Mouse (Mus musculus) cerebral cortex, adult 2 months (tissue): ENCODE measurements around the gene Rnf216.

Experiments
- WGBS: fragments of 180-500 bp; shearing (Covaris S2); methylation state at CpG from one replicate; pipeline ENCODE4 v1.1.7; 2018; 5-methylcytosine and 5-hydroxymethylcytosine counted together

The Rnf216 gene

GRCm38 (mm10) chr5:143052677-143053076 lies 60.1 kb downstream of the Rnf216 start:
- 93% methylated on average over 2 of the region's 2 CpGs for WGBS

DNA sequence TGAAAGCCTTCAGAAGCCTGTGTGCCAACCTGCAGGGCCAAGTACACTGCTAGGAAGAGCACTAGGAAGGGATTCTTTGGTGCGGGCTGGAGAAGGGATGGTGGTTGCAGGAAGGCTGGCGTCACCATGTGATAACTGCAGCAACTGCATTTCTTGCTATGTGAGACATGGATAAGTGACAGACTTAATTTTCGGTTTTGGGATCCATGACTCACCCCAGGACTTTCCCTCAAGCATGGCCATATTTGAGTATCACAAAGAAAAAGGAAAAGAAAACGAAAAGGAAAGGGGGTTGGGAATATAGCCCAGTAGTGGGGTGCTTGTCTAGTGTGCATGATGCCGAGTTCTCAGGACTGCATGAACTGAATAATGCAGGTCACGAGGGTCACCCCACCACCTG lies 60.9 kb downstream of the Rnf216 start:
- 77% methylated on average over 6 of the region's 6 CpGs for WGBS

DNA sequence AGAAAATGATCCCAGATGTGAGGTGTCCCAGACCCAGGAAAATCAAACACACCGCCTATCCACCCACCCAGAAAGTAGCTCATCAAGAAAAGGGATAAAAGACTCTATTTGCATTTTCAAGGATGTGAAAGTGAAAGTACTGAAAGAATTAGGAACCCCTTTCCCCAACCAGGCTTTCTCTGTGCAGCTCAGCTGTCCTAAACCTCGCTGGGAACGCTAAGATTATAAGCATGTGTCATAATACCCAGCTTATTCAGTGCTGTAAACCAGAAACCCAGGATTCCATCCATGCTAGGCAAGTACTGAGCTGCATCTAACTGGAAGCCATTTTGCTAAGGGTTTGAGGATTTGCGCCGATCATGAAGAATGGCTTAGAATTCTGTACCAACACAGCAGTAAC lies 62.5 kb downstream of the Rnf216 start:
- whole genome bisulfite sequencing = 51% methylated on average over 5 of the region's 5 CpGs

- 42% methylated on average over 4 of the region's 4 CpGs for WGBS
Measured at GRCm38 (mm10) chr5:143049746-143050145, 63.0 kb downstream of the Rnf216 start.

DNA sequence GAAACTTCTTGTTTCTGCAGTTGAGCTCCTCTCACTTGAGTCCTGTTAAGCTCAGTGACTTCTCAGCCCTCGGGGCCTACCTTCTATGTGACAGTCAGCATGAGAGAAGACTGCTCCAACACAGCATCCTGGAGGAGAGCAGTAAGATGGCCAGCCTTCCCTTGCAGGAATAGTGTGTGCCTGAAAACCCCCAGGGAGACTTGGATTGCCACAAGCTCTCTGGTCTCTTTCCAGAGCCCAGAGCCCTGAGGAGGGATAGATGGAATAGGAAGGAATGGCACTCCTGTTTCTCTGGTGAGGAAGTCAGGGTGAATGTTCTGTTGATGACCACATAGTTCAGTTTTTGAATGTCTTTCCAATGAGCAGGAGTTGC lies 63.8 kb downstream of the Rnf216 start:
- 73% methylated on average over 1 of the region's 1 CpGs for WGBS

- 100% methylated on average over 1 of the region's 1 CpGs for WGBS
Measured at GRCm38 (mm10) chr5:143047586-143047985, 65.2 kb downstream of the Rnf216 start.

DNA sequence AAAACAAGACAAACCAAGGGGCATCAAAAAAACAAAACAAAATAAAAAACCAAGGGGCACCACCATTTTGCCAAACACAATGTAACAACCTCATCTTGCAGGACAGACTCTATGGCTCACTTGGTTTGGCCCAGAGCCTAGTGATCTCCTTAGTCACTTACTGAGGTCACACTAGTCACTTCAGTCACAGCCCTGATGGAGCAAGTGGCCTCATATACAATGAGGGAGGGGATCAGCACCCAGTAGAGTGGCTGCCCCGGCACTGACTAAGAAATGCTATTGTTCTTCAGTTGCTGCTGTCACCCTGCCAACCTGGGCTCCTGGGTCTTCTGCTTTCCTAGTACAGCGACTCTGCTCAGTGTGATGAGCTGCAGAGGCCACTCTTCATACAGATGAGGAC lies 68.9 kb downstream of the Rnf216 start:
- 39% methylated on average over 2 of the region's 2 CpGs for WGBS

- WGBS = 77% methylated on average over 2 of the region's 2 CpGs
Measured at GRCm38 (mm10) chr5:143043285-143043684, 69.5 kb downstream of the Rnf216 start.

DNA sequence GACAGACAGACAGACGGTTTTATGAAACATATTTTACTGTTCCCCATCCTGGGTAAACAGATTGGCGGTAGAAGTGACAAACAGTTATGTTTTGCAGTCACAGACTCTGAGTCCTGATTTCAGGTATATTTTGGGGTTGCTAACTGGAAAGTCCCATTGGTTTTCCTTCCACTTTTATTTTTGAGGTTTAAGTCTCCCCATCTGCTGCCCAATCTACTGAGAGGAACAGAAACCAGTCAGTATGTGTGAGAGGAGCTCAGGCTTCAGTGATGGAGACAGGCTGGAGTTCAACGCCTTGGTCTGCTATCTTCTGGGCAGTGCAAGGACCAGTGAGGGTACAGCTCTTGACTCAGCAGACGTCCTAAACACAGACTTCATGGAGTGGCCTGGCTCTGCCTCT lies 74.0 kb downstream of the Rnf216 start:
- 77% methylated on average over 4 of the region's 4 CpGs for WGBS

- 21% methylated on average over 1 of the region's 1 CpGs for WGBS
Measured at GRCm38 (mm10) chr5:143037201-143037600, 75.6 kb downstream of the Rnf216 start.

GRCm38 (mm10) chr5:143036052-143036451 lies 76.7 kb downstream of the Rnf216 start:
- WGBS = 89% methylated on average over 1 of the region's 1 CpGs

- WGBS = 72% methylated on average over 4 of the region's 4 CpGs
Measured at GRCm38 (mm10) chr5:143035271-143035670, 77.5 kb downstream of the Rnf216 start.

GRCm38 (mm10) chr5:143034108-143034507 lies 78.7 kb downstream of the Rnf216 start:
- 93% methylated on average over 3 of the region's 3 CpGs for WGBS

DNA sequence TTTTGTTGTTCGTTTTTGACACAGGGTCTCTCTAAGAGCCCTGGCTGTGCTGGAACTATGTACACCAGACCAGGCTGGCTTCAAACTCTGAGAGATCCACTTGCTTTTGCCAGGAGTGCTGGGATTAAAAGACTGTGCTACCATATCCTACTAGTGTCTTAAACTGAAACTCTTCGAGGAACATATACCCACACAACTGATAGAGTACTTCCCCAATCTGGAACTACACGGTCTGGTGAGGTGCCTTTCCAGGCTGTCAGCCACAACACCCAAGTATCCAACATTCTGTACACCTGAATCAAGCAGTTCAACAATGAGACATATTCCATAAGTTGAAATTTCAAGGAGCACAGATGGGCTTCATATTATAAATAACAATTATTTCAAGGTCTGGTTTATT lies 79.5 kb downstream of the Rnf216 start:
- 77% methylated on average over 3 of the region's 3 CpGs for WGBS

GRCm38 (mm10) chr5:143032639-143033146 lies 80.1 kb downstream of the Rnf216 start:
- 58% methylated on average over 2 of the region's 2 CpGs for WGBS

- WGBS = 65% methylated on average over 7 of the region's 7 CpGs
Measured at GRCm38 (mm10) chr5:143031681-143032080, 81.1 kb downstream of the Rnf216 start.

DNA sequence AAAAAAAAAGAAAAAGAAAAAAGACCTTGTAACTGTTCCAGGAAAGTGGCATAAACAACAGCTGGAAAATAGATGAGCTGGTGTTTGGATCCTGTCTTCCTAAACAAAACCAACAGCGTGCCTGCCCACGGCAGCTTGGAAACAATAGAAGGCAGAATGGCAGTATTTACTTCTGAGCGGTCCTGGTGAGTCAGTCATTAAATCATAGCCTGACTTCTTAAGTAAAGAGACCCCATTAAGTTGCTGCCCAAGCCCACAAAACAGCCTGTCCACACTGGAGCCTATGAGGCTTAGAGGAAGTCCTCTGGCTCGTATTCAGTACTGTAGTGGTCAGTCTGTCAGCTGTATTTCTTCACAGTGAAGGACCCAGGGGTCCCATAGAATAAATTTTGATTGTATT lies 81.6 kb downstream of the Rnf216 start:
- 63% methylated on average over 4 of the region's 4 CpGs for whole genome bisulfite sequencing

DNA sequence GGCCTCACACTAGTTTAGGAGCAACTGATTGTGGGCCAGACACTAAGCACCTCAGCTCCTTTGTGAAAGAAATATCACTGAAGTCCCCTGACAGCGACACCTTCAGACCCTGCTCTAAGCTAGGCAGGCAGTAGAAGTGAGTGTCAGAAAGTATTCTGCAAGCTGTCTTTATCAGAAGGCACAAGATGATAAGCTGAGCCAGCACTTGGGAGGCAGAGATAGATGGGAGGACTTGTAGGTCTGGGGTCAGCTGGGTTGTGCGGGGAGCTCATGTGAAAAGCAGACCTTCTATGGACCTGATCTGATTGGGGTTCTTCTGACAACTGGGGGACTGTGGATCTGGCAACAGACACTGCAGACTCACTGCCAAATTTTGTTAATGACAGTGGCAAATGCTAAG lies 88.9 kb downstream of the Rnf216 start:
- WGBS = 83% methylated on average over 2 of the region's 2 CpGs

- 89% methylated on average over 1 of the region's 1 CpGs for WGBS
Measured at GRCm38 (mm10) chr5:143022956-143023355, 89.8 kb downstream of the Rnf216 start.

DNA sequence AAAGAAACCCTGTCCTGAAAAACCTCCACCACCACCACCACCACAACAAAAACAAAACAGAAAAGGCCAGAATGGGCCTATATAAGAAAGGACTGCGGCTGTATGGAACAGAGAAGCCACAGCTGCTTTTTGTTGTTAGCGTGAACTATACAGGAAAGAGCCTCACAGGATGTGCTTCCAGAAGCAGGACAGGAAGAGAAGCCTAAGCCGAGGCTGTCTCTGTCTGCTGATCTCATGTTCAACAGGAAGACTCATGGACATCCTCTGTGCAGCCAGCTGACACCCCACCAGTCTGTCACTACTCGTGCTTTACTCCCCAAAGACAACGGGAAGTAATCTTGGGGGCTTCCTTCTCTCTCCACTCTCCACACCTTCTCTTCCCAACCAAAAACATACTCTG lies 95.4 kb downstream of the Rnf216 start:
- 68% methylated on average over 5 of the region's 5 CpGs for WGBS

GRCm38 (mm10) chr5:143009383-143009782 lies 103.4 kb downstream of the Rnf216 start:
- WGBS = 61% methylated on average over 11 of the region's 11 CpGs

DNA sequence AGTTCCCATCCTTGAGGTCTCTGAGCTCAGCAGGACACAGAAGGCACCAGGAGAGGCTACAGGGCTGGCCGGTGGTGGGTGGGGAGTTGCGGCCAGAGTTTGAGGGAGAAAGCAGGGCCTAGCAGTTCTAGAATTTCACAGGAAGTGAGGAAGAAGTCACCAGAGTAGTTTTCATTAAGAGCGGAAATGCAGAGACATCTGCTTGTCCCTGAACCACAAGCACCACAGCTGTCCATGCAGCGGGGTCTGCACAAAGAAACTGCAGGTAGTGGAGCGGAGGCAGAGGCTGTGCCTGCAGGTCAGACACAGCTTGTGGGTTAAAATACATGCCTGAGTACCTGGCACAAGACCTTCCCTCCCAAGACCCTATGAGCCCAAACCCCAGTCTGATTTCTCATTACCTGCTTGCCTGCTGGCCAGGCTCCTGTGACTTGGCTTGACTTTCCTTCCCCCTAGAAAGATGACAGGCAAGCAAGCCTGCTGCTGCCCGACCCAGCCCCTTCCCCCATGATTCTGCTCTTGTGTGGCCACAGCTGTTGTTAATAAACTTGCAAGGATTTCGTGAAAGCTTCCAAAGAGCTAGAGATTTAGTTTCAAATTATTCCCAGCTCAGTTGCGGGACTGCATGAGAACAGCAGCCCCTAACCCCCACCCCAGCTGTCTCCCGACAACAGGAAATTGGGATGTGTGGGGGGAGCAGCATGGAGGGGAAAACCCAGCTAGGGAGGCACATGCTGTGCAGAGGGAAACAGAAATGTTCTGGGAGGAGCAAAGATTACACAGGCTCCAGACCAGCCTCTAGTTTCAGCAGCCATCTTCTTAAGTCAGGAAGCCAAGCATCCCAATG lies 111.9 kb downstream of the Rnf216 start:
- WGBS = 48% methylated on average over 9 of the region's 9 CpGs

DNA sequence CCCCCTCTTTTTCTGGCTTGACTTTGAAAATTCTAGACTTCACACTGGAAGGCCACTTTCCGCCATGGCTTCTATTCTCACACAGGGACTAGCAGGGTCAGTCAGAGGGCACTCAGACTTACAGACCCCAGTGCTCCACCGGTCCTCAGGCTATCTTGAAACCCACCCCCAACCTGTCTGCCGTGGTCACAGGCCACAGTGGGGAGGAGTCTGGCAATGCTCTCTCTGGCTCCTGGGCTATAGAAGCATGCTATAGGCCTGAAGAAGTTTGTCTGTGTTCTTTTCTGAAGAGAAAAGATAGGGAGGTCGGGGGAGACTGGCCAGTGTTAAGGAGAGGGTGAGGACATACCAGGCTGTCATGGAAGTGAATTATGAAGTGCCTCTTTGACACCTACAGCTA lies 112.7 kb downstream of the Rnf216 start:
- 76% methylated on average over 4 of the region's 4 CpGs for WGBS

DNA sequence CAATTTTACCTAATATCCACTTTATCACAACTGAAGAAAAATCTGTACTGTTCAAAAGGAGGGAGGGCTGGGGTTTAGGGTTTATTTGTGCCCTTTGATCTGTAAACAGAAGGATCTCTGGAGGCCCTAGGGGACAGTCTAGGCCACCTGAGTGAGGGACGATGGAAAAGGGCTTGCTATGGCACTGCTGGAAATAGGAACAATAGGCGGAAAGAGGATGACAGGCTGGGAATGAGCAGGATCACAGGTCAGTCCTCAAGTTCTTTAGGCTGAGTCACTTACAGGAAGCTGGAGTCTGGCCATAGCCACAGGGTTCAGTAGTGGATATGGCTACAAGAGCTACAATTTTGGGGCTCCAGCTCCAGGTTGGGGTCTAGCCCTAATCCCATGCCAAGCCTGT lies 114.6 kb downstream of the Rnf216 start:
- 50% methylated on average over 2 of the region's 2 CpGs for WGBS
